Mouse (Mus musculus) spleen, adult 18-20 months (tissue): Measurements from ENCODE around the gene 3110021N24Rik.
"Not testable (repeated sequence)": the region's sequence is repeated elsewhere in the genome, so short reads cannot be mapped to it uniquely, and the experiment has no call there.

Experiments used
- DNase-seq, 2 experiments: peaks; one replicate each; pipeline ENCODE4 v3.0.0; 2022; ENCODE audit warnings: mixed read lengths in 2 of 2

Gene 3110021N24Rik

DNA sequence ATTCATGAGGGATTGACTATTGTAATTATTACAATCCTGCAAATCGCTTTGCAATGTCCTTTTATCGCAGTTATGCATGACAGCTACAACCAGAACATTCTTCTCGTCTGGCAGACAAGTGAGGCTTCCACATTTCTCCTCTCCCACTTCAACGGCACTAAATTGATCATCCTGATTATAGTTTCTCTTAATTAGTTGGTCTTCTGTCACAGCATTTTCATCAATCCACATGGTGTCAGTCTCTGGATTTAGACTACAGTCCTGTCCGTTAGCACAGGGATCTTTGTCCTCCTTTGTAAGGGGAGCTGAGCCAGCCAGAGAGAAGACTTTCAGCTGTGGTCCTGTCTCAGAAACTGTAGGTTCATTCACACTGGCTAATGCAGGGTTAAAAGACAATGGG, at the start of gene 3110021N24Rik:
TSS of gene 3110021N24Rik (plus strand) at position 301 of the 400 bp plus-strand sequence.
- DNase-seq, result no peak

DNA sequence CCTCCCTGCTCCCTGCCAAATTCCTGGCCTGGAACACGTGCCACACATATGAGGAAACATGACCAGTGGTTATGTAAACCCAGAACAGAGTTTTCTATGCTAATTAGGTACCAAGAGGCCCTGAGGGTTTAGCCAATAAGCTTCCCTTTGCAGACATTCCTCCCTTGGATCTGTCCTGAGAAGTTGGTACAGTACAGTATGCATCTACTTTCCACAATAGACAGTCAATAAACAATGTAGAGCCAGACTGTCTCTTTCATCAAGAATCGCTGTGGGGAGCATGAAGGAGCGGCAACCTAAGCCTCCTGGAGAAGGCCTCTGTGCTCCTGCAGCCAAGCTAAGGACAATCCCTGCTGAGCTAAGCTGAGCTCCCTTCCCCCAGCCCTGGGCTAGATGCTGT, 33.3 kb upstream of the 3110021N24Rik start:
- no peak for DNase-seq

DNA sequence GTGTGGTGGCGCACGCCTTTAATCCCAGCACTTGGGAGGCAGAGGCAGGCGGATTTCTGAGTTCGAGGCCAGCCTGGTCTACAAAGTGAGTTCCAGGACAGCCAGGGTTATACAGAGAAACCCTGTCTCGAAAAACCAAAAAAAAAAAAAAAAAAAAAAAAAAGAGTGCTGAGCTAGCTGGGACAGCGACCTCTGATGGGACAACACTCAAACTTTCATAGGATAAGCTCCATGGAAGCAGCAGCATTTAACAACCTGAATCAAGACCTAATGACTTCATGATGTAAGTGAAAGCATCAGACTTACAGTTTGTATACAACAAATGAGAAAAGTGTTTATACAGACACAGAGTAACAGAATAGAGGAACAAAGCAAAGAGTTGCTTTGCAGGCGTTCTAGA, 32.4 kb upstream of the 3110021N24Rik start:
- not testable (repeated sequence) for DNase-seq

DNA sequence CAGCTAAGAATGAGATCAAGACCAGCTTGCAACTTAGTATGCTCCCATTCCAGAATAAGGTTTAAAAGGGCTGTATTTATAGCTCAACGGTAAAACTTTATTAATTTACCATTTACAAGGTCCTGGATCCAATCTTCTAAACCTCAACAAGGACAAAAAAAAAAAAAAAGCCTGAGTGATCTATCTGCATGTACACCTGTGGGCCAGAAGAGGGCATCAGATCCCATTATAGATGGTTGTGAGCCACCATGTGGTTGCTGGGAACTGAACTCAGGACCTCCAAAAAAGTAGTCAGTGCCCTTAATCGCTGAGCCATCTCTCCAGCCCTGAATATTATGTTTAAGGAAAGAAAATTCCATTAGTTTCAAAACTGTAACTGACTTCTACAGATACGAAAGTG, 29.0 kb upstream of the 3110021N24Rik start:
- DNase-seq, result no peak

DNA sequence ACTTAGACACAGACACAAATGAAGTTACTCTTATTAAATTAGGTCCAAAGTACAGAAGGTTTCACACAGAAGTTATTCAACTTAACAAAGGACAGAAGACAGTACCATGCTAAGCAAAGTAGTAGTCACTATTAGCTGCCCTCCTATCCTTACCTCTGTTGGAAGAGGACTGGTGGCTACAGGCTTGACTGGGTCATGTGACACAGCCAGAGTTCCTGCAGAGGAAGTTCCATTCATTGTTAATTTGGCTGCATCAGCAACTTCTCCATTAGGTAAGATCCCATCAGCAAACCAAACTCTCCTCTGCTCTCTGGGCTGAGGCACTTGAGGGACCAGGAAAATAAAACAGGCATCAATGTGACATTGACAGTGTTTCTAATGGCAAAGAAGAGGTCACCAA, 28.0 kb upstream of the 3110021N24Rik start:
- DNase-seq, result no peak

DNA sequence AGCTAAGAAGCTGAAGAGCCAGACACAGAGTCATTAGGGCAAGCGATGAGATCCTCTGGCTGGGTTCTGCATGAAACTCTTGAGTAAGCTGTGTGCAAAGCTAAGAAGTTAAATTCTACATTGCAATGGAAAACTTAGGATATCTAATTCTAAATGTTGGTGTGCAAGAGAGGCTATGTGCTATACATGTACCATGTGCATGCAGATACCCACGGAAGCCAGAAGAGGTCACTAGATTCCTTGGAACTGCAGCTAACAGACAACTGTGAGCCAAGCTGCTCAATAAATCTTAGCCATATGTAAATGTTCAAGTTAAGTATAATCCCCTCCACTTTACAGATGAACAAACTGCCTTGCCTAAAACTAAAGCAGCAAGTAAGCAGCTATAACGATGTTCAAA, 22.5 kb upstream of the 3110021N24Rik start:
- DNase-seq, result no peak

DNA sequence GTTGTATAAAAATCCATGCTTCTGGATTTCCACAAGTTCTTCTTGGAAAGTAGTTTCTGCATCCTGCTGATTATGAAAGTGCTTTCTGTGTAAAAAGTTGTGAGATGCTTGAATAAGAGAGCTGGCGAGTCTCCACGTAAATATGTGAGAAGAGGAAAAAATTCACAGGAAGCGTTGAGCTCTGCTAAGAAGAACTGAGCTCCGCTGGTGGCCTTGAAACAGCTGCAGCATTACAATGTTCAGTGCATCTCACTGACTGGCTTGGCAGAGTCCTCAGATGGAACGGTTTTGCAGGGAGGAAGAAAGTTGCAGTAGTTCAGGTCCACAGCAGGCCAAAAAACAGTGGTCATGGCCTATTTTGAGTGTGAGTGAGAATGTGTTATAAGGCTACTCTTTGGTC, 11.2 kb upstream of the 3110021N24Rik start:
- DNase-seq, result no peak

DNA sequence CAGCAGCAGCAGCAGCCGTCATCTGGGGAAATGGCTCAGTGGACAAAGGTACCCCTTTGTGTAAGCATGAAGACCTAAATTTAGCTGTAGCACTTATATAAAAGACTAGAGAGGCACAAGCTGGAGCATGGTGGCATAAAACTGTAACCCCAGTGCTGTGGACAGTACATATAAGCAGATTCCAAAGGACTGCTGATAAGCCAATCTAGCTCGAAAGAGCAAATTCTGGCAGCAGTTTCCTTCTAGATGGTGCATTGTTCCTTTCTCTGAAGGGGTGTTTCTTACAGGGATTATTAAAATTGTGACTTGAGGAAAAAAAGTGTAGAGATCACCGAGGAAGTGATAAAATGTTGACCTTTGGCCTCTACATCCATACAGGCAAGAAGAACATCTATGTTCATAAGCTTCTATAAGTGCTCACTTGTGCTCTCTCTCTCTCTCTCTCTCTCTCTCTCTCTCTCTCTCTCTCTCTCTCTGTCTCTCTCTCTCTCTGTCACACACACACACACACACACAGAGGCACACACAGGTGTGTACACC, 1.9 kb downstream of the 3110021N24Rik start:
- DNase-seq, result no peak

DNA sequence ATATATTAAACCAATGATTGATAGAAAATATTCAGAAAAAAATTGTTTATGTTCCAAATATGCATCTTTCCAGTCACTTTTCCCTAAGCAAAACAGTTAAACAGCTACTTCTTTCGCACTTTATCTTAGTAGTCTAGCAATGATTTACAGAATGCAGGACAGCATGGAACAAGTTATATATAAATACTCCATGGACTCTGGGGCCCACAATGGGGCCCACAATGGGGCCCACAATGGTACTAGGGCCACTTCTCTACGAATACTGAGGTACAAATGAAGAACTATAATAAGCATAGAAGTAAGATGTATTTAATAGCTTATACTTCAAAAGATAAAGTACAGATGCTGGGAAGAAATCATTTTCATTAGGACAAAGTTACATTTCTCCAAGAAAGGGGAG, 4.7 kb downstream of the 3110021N24Rik start:
- no peak for DNase-seq

DNA sequence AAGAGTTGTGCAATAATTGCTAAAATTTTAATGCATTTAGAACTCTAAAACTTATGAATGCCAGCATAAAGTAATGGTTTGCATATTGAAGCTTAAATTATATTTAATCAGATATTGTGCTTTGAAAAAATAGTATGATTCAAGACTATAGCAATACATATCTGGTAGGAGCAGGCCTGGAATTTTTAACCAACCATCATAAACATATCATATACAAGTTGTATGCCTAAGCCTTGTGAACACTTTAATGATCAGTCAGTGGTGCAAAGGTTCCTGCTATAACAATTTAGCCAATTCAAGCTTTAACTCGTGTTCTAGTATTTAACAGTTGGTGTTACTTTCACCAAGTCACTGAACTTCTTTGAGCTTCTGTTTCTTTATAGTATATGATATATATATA, 11.0 kb downstream of the 3110021N24Rik start:
- no peak for DNase-seq

DNA sequence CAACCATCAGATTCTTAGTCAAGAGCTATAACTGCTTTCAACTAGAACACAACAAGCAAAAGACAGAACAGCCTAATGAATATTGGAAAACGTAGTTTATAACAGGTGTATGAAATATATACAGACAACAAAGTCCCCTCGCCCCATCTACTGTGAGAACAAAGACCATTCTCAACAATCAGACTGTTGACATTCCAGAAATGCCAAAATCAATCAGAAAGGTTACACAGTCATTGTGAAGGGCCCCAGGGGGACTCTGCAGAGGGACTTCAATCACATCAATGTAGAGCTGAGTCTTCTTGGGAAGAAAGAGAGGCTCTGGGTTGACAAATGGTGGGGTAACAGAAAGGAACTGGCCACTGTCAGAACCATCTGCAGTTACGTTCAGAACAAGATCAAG, 12.1 kb downstream of the 3110021N24Rik start:
- DNase-seq, result no peak

DNA sequence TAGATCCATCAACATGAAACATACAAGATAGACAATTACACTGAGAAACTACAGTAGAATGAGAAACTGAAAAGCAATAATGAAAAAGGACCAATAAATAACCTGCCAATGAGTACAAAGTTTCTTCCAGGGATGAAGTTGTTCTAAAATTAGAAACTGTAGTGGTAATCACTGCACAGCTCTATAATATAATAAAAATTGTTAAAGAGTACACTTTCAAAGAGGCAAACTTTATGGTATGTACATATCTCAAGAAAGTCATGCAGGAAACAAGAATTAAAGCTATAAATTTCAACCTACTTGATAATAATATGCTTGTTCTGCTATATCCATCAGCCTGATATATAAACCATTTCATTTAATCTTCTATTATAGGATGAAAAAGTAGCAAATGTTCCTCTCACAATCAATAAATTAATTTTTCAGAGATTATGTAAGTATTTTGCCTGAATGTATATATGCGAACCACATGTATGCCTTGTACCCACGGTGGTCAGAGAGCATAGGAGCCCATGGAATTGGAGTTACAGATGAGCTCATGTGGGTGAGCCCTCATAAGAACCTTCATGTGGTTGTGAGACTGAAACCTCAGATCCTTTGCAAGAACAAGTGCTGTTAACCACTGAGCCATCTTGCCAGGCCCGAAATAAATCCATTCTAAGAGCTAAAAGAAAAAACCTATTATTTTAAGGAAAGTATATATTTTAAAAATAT, 26.9 kb downstream of the 3110021N24Rik start:
- DNase-seq, result no peak

DNA sequence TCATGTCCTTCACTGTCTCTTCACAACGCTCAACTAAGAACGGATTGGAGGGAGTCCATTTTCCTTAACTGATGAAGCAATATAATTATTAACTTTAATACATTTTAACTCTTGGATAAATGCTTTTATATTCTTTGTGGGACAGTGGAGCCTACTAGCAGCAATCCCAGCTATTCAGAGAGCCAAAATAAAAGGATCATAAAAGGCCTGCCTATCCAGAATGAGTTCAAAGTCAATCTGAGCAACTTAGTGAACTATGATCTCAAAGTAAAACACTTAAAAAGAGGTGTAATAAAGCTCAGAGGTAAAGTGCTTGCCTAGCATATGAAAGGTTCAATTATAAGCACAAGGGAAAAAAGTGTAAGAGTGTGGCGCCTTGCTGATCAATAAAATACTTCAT, 40.1 kb downstream of the 3110021N24Rik start:
- no peak for DNase-seq

DNA sequence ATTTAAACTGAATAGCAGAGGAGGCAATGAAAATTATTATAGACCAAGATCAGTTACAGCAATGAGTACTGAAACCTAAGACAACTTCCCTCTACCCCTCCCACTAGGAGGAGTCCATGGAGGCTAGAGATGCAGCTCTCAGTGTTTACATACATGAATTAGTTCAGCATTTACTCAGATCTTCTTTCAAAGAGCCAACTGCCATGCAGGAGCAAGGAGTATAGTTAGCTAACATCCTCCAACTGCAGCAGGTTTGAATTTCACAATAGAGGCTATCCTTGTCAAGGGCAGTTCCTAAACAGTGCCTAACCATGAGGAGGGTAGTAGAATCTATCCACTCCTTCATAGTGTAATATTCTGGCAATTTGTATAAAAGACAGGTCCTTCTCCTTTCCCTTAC, 49.1 kb downstream of the 3110021N24Rik start:
- no peak for DNase-seq

DNA sequence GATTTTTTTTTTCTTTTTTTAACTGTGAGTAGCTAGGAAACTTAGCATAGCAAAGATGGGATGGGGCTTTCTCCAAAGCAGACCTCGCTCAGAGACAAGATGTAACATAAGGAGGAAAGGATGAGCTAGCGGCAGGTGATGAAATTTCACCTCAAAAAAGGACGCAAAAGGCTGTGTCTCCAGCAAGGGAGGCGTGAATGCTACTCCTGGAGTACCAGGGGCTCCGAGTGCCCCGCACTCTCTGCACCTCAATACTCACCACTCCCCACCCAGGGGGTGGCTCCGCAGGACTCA, 60.3 kb downstream of the 3110021N24Rik start:
- DNase-seq, result no peak

DNA sequence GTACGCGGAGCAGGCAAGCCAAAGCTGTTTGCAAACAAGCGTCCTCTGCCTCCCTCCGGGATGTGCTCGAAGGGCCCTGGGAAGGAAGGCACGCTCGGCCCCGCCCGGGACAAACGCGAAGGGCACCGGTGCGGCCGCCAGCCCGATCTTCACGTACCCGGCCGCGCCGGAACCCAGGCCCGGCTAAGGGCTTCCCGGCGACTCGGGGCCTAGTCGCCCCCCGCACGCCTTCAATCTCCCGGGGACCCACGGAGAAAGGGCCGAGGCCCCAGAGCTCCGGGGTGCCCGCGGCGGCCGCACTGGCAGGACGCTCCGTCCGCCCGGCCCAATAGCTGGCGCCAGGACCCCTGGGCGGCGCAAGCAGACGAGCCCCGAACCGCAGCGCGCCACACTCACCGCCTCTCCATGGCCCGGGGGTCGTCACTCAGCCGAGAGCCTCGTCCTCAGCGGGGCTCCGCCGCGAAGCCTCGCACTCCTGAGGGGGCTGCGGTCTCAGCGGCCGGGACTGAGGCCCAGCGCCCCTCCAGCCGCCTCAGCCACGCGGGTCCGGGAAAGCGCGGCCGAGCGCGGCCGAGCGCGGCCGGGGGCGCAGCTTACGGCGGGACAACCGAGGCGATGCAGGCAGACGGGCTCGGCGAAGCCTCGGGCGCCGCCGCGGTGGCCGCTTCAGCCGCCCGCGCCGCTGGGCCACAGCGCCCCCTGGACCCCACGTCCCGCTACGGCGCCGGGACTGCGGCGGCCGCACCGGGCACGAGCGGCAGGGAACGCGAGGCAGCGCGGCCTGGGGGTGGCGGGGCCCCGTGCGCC, 60.8 kb downstream of the 3110021N24Rik start, which contains the start of gene Zfyve9:
TSS of gene Zfyve9 (minus strand) at position 742 of the 807 bp plus-strand sequence.
- peak; percentile 50 to 77 for DNase-seq

DNA sequence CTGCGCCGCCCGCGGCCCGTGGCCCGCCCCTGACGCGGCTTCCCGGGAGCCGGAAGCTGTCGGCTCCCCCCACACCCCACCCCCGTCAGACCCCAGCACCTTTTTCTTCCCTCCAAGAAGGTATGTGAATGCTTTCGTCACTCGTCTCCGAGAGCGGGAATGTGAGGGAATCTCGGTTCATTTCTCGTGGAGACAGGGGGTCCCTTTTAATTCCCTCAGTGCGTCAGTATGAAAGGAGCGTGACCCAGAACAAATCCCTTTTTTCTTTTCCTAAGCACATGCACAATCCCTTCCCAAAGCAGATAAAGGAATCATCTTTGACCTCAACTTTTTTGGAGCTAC, 61.4 kb downstream of the 3110021N24Rik start:
- DNase-seq, result no peak

DNA sequence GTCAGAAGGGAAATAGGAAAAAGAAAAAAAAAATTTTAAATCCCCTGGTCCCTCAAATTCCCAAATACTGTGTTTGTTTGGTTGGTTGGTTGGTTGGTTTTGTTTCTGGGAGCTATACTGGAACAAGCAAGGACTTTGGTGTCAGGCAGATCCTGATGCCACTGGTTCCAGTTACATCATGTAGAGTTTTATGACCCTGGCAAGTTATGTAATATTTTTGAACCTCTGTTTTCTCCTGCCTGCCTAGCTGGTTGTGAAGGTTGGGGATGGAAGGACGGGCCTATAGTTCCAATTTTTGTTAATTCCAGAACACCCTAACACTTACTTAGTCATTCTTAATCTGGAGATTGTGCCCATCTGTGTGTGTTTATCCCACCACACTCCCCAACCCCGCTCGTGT, 62.1 kb downstream of the 3110021N24Rik start:
- DNase-seq, result no peak

DNA sequence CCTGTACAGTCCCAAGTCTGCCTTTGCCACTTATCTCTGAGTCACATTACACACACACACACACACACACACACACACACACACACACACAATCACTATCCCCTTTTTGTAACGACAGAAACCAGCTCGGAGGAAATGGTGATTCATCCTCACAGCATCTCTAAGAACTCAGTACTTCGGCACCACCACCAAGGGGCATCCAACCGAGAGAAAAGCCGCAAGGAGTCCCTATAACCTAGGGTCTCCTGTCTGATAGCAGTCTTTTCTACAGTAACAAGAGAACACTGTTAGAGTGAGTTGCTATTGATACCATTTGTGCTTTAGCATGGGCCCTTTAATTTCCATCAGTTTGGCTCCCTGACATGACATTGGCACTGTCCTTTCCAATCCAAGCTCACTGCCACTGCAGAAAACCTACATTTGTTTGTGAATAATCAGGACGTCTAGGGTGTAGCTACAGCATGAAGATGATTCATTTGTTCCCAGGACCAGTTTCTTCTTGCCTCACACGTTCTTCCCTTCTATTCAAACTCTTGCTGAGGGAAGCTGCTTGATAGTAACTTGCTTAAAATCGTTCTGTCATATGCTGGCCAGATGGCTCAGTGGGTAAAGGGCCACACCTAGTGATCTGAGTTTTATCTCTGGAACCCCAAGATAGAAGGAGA, 63.1 kb downstream of the 3110021N24Rik start:
- no peak for DNase-seq

DNA sequence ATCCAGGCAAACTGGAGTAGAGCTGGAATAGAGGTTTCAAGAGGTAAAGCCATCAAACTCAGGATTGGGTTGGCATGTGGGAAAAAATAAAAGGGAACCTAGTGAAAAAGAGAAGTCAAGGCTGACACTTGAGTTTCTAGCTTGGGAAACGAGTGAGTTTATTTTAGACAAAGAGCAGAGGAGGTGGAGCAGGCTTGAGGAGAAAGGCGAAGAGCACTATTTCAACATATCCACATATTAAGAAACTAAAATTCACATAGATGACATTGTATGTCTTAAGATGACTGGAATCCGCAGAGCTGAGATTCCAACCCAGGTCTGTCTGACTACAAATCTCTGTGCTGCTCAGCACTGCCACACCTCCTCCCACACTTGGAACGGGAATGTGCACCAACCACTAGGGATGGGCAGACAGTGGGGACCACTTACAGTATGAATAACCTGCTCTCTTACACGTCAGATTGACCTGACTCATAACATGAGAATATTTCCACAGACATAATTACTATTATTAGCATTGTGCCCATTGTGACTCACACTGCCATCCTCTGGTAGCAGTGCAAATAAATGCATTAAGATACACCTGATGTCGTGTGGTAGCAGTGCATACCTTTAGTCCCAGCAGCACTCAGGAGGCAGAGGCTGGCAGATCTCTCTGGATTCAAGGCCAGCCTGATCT, 69.9 kb downstream of the 3110021N24Rik start:
- DNase-seq, result no peak

DNA sequence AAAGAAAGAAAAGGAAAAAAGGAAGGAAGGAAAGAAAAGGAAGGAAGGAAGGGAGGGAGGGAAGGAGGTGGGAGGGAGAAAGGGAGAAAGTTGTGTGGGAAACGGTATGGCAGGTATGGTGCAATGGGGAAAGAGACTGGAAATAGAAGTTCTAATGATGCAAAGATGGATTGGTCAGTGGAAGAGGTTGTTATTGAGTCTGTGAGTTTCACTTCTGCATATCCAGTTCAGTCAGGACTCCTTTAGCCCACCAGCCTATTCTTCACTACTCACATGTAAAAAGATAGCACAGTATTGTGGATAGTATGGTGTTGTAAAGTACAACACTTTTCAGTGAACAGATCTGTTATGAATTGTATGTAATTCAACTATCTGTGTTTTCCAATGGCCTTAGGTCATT, 71.1 kb downstream of the 3110021N24Rik start:
- DNase-seq, result no peak

DNA sequence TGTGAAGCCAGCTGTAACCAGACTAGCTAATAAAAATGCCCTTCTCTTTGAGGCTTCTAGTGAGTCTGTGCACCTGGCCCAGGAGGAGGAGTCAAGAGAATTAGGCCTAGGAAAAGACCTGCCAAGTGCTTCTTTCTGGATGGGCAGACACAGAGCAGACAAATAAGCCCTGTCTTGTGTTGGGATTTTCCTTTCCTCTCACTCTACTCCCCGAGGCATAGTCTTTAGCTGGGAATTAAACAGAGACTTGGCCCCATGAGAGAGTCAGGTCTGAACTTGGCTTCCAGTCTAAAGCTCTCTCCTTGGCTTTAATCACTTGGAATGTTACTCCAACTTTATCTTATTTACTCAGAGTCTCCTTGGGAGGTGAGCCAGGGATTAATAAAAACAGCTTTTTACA, 74.5 kb downstream of the 3110021N24Rik start:
- no peak for DNase-seq

DNA sequence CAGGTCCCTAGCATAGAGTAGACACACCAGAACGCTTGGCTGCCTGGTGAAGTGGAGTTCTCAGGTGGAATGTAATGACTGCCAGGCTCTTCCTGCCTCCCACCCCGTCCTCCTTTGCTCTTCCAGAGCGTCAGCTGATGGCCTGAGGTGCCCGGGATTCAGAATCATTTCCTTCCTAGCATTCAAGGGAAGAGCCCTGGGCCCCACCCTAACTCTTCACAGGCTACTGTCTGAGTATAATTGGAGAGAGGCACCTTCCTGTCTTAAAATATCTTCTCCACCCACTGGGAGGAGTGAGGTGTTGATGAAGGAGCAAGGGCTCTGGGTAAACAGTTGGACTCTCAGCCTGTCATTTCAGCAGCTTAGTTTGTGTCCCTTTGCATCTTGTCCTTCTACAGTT, 77.3 kb downstream of the 3110021N24Rik start:
- DNase-seq, result no peak
